Mouse (Mus musculus) kidney, embryonic 16.5 days (tissue): ENCODE data around the gene Xrra1. TPM values are rescaled to one million over a fixed set of nuclear protein-coding genes. Genes with fewer than 3 reads are reported as not detected.

Experiments used
- ATAC-seq: fragments of 200-750 bp; cut with Nextera tagmentation; 2 replicates; pipeline ENCODE4 v1.8.0; 2017; ENCODE audit warnings: moderate TSS enrichment; ENCODE audit not compliant: low FRiP score, low TSS enrichment
- H3K27ac ChIP-seq: fragments of 300-500 bp; sonication (generic); 2 replicates; pipeline ENCODE4 v1.5.1; 2014; ENCODE audit warnings: low read length
- H3K27me3 ChIP-seq: fragments of 300-500 bp; sonication (generic); 2 replicates; pipeline ENCODE4 v1.6.1; 2014; ENCODE audit warnings: low read length, control low read depth, mixed read lengths; ENCODE audit not compliant: insufficient read depth
- H3K36me3 ChIP-seq: fragments of 300-500 bp; sonication (generic); 2 replicates; pipeline ENCODE4 v1.6.1; 2014; ENCODE audit warnings: low read length, control low read depth, mixed read lengths; ENCODE audit not compliant: insufficient read depth
- H3K4me1 ChIP-seq: fragments of 300-500 bp; sonication (generic); 2 replicates; pipeline ENCODE4 v1.6.1; 2014; ENCODE audit warnings: low read length, control low read depth, mixed read lengths; ENCODE audit not compliant: insufficient read depth
- H3K4me2 ChIP-seq: fragments of 300-500 bp; sonication (generic); replicated peaks from 2 replicates; pipeline ENCODE4 v1.6.1; 2014; ENCODE audit warnings: low read depth, low read length
- H3K4me3 ChIP-seq: fragments of 300-500 bp; sonication (generic); 2 replicates; pipeline ENCODE4 v1.5.1; 2014; ENCODE audit warnings: mild to moderate bottlenecking, low read length
- H3K9ac ChIP-seq: fragments of 300-500 bp; sonication (generic); replicated peaks from 2 replicates; pipeline ENCODE4 v1.6.1; 2014; ENCODE audit warnings: low read length
- H3K9me3 ChIP-seq: fragments of 300-500 bp; sonication (generic); 2 replicates; pipeline ENCODE4 v1.6.1; 2016; ENCODE audit warnings: low read length, control low read depth
- WGBS: fragments of 180-500 bp; shearing (Covaris S2); extraction: QIAGEN DNeasy Blood & Tissue Kit; methylation state at CpG from one replicate; pipeline ENCODE4 v1.1.7; 2014; 5-methylcytosine and 5-hydroxymethylcytosine counted together
- polyA plus RNA-seq: library from polyadenylated mRNA; unstranded; fragments of >200 nt; fragmentation: Nextera tagmentation; extraction: Ambion mirVana; gene quantifications from 2 replicates; pipeline ENCODE4 v1.2.1, GENCODE M21; 2015

Gene Xrra1
- polyA plus RNA-seq, 1 experiment from 2014 or later = 0.26 TPM

DNA sequence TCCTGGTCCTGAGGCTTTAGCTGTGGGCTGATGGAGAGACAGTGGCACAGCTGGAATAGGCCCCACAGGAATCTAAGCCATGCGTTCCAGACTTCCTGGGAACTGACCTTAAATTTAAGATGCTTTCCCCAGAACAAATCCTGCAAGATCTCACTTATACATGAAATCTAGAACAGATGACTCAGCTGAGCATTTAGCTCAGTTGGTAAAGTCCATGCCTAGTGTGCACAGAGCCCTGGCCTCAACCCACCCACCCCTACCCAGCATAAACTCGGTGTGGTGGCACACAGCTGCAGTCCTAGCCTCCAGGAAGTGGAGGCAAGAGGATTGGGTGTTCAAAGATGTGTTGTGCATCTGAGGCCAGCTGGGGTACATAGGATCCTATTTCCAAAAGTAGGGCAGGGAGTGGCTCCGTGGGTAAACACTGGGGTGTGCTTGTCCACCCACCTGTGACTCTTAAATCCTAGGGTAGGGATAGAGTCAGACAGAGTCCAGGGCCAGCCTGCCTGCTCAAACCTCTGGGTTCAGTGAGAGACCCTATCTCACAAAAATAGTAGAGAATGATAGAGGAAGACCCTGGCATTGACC is 31.3 kb downstream of the Xrra1 start:
- Histone ChIP-seq H3K27ac (no peak overlapping the region), H3K9ac (no peak overlapping the region), H3K4me2 (no peak overlapping the region), H3K4me1 (no peaks in the 10 kb centered on the region), H3K27me3 (no peaks in the 10 kb centered on the region), H3K9me3 (no peaks in the 10 kb centered on the region), H3K4me3 (no peak overlapping the region), H3K36me3 (no peaks in the 10 kb centered on the region)
- no peak for ATAC-seq
- 58% methylated on average over 3 of the region's 3 CpGs for WGBS

DNA sequence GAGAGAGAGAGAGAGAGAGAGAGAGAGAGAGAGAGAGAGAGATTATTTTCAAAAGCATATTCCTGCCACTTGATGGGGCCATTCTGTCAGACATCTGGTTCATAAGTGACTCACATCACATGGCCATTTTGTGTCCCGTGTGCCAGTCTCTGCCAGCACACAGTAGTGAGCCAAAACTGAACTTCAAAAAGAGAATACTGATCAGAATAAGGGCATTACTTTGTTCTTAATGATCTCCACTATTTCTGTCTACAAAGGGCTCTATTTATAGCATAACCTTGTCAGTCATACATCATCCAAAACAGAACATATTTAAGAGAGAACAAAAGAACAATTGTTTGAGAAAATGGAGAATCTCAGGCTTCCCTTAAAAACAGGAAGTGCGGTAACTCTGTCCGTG is 32.6 kb downstream of the Xrra1 start:
- Histone ChIP-seq H3K9ac (no peak overlapping the region), H3K36me3 (no peaks in the 10 kb centered on the region), H3K4me3 (no peak overlapping the region), H3K9me3 (no peaks in the 10 kb centered on the region), H3K27ac (no peak overlapping the region), H3K4me1 (no peaks in the 10 kb centered on the region), H3K27me3 (no peaks in the 10 kb centered on the region), H3K4me2 (no peak overlapping the region)
- WGBS = 46% methylated on average over 3 of the region's 3 CpGs
- no peak for ATAC-seq

DNA sequence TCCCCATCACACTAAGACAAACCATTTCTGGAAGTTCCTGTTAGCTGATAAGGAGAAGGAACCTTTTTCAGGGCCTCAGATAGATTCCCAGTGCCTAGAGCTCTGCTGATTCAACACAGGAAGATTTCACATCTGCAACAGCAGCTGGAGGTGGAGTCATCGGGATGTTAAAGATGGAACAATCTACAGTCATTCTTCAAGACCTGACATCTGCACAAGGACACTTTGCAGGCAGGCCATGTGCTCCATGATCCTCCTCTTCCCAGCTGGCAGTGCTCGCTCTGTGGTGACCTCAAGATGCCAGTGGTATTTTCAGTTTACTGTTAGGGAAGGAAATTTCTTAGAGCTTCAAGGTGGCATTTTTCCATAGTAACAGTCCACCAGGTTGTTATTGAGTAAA is 33.4 kb downstream of the Xrra1 start:
- no peak overlapping the region for H3K9ac ChIP-seq
- H3K27ac ChIP-seq = no peak overlapping the region
- H3K36me3 ChIP-seq = no peaks in the 10 kb centered on the region
- ATAC-seq = no peak
- no peaks in the 10 kb centered on the region for H3K9me3 ChIP-seq
- H3K27me3 ChIP-seq = no peaks in the 10 kb centered on the region
- H3K4me2 ChIP-seq = no peak overlapping the region
- no peaks in the 10 kb centered on the region for H3K4me1 ChIP-seq
- H3K4me3 ChIP-seq = no peak overlapping the region
- WGBS = 76% methylated on average over 2 of the region's 2 CpGs

DNA sequence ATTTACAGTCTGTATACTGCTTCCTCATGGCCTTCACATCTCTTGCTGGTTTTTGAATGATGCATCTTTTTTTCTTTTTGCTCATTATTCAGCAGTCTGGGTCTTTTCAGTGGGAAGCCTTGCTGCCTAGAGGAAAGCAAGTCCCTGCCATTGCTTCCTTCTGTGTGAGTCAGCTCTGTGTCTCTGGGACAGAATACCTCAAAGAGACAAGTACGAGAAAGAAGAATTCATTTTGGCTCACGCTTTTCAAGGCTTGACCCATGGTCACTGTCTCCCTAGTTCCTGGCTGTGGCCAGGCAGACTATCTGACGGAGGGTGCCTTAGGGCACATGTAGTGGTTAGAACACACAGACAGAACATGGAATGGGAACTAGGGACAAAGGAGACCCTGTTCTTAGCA is 35.1 kb downstream of the Xrra1 start:
- ATAC-seq = no peak
- Histone ChIP-seq H3K4me1 (no peaks in the 10 kb centered on the region), H3K27ac (no peak overlapping the region), H3K4me3 (no peak overlapping the region), H3K9ac (no peak overlapping the region), H3K27me3 (no peaks in the 10 kb centered on the region), H3K4me2 (no peak overlapping the region), H3K36me3 (no peaks in the 10 kb centered on the region), H3K9me3 (no peaks in the 10 kb centered on the region)
- 83% methylated on average over 3 of the region's 3 CpGs for WGBS

DNA sequence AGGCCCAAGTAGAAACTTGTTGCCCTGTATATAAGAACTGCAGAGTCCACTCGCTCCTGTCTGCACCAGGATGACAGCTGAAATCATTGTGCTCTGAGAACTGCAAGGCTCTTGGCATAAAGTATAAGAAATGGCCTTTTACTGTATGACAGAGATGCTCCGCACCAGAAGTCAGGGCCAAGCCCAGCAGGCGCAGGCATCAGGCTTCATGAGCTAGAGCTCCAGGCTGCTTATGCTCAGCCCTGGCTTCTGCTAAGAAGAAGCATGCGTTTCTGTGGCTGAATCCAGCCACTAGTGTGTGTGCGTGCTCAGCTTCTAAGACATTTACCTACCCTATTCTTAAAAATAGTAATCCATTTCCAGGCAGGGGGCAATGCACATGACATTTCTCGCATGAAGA is 35.6 kb downstream of the Xrra1 start:
- no peak overlapping the region for H3K27ac ChIP-seq
- no peaks in the 10 kb centered on the region for H3K27me3 ChIP-seq
- no peaks in the 10 kb centered on the region for H3K4me1 ChIP-seq
- WGBS = 84% methylated on average over 6 of the region's 6 CpGs
- no peak overlapping the region for H3K4me3 ChIP-seq
- no peaks in the 10 kb centered on the region for H3K36me3 ChIP-seq
- no peak for ATAC-seq
- no peaks in the 10 kb centered on the region for H3K9me3 ChIP-seq
- H3K4me2 ChIP-seq = no peak overlapping the region
- no peak overlapping the region for H3K9ac ChIP-seq

DNA sequence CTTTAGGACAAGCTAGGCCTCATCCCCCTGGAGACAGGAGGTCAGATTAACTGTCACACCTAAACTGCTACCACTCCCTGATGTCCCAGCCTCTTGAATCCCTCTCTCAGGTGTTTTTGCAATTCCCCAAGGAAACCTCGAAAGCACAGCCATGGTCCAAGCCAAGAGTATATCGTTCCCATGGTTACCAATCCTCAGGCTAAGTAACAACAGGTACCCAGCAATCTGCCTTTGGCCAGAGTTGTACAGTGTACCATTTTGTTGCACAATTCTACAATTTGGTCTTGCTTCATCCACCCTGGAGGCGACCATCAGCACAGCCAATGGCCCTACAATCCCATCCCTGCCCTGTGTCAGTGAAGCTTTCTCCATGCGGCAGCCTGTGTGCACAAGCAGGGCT is 38.0 kb downstream of the Xrra1 start:
- 78% methylated on average over 4 of the region's 4 CpGs for WGBS

DNA sequence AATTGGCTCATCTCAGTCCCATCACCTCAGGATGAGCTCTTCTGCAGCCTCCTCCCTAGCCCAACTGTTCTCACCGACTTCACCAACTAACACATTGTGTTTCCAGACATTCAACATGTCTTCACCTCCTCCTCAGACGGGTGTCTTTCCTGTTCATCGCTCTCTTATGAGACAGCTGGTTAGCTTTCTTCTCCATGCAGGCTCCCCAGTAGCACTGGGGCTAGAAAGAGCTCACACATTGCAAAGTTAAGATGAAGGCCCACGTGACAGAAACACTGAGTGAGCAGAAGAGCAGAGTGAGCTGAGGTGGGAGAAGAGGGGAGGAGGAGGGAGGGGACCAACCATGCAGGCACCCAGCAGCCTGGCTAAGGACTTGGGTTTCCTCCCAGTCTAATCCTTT is 43.3 kb downstream of the Xrra1 start:
- 65% methylated on average over 4 of the region's 4 CpGs for whole genome bisulfite sequencing
- ATAC-seq = no peak
- no peaks in the 10 kb centered on the region for H3K36me3 ChIP-seq
- H3K27ac ChIP-seq = no peak overlapping the region
- H3K4me3 ChIP-seq = no peak overlapping the region
- H3K4me1 ChIP-seq = no peaks in the 10 kb centered on the region
- H3K9me3 ChIP-seq = no peaks in the 10 kb centered on the region
- no peaks in the 10 kb centered on the region for H3K27me3 ChIP-seq
- H3K4me2 ChIP-seq = no peak overlapping the region
- H3K9ac ChIP-seq = no peak overlapping the region

More for the DNA sequence above, 38.0 kb downstream of the Xrra1 start:
- no peaks in the 10 kb centered on the region for H3K27me3 ChIP-seq
- no peak overlapping the region for H3K9ac ChIP-seq
- no peak overlapping the region for H3K4me2 ChIP-seq
- no peak overlapping the region for H3K4me3 ChIP-seq
- no peaks in the 10 kb centered on the region for H3K36me3 ChIP-seq
- no peaks in the 10 kb centered on the region for H3K9me3 ChIP-seq
- H3K27ac ChIP-seq = no peak overlapping the region
- no peaks in the 10 kb centered on the region for H3K4me1 ChIP-seq
- no peak for ATAC-seq

DNA sequence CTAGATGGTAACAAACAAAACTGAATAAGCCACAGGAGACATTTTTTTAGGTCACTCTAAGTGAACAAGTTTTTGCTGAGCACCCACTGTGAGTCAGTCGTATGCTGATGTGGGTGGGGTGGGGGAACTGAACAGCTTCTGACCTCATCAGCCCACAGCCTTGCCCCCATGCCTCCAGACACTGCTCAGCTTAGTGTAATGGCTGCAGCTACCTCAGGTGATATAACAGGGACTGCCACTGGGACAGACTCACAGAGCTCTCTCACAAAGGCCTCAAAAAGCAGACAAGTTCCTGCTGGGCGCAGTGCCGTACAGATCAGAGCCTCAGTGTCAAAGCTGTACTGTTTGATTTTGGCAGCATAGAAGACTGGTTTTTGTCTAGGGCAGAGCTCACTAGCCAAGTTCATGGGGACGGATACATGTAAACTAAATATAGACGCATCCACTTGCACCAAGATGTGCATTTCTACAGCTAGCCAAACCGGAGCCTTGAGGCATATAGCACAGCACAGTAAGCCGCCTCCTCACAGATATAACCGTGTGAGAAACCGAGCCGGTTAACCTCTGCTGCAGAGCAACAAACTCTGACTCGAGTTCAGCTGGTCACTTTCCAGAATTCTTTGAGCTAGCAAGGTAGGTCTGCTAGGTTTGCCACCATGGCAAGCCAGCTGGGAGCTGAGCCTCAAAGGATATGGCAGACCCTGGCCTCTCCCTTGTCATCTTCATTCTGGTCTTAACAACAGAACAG is 44.2 kb downstream of the Xrra1 start:
- no peaks in the 10 kb centered on the region for H3K36me3 ChIP-seq
- H3K9ac ChIP-seq = no peak overlapping the region
- H3K4me1 ChIP-seq = no peaks in the 10 kb centered on the region
- ATAC-seq = no peak
- H3K27me3 ChIP-seq = no peaks in the 10 kb centered on the region
- 78% methylated on average over 11 of the region's 11 CpGs for WGBS
- H3K9me3 ChIP-seq = no peaks in the 10 kb centered on the region
- no peak overlapping the region for H3K4me3 ChIP-seq
- H3K27ac ChIP-seq = no peak overlapping the region
- no peak overlapping the region for H3K4me2 ChIP-seq

DNA sequence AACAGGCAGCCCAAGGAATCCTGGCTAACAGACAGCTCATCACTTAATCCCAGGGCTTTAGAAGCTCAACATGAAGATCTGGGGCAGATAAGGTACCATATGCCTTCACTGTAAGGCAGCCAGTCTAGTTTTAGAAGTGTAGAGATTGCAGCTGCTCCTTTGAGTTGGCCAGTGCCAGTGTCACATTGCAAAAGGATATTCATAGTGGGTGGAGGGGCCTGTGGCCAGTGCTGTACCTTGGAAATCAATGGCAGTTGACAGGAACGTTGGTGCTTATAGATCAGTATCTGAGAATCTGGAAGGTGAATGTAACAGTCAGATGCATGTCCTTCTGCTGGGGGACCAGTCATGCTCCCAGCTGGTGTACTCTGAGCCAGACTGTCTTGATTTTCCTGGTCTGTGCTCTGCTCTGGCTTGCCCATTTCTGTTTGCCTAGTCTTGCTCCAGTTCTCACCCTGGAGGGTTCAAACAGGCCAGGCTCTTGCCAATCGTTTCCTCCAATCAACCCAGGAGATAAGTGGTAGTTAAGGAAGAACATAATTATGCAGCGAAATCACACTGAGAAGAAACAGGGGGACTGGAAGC is 45.6 kb downstream of the Xrra1 start:
- no peaks in the 10 kb centered on the region for H3K4me1 ChIP-seq
- no peak overlapping the region for H3K9ac ChIP-seq
- no peaks in the 10 kb centered on the region for H3K27me3 ChIP-seq
- no peak for ATAC-seq
- H3K36me3 ChIP-seq = no peaks in the 10 kb centered on the region
- WGBS = 51% methylated on average over 3 of the region's 3 CpGs
- H3K9me3 ChIP-seq = no peaks in the 10 kb centered on the region
- no peak overlapping the region for H3K4me2 ChIP-seq
- no peak overlapping the region for H3K27ac ChIP-seq
- no peak overlapping the region for H3K4me3 ChIP-seq

DNA sequence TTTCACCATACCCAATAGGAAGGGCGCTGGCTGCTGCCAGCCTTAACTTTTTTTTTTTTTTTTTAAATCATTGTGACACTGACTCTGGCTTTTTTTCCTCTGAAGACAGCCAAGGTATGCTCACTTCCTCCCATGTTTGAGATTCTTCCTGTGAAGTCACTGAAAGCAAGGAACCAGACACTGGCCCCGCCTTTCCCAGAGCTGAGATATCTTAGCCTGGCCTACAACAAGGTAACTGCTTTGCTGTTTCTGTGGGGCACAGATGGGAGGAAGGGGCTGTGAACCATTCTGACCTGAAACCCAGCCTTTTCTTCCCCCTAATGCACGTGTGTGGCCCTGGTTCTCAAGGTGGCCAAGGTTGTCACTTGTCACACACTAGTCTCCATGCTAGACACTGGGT is 47.4 kb downstream of the Xrra1 start:
- H3K9me3 ChIP-seq = no peaks in the 10 kb centered on the region
- no peaks in the 10 kb centered on the region for H3K36me3 ChIP-seq
- H3K27ac ChIP-seq = no peak overlapping the region
- H3K4me2 ChIP-seq = no peak overlapping the region
- no peaks in the 10 kb centered on the region for H3K27me3 ChIP-seq
- no peak overlapping the region for H3K4me3 ChIP-seq
- no peaks in the 10 kb centered on the region for H3K4me1 ChIP-seq
- H3K9ac ChIP-seq = no peak overlapping the region
- no peak for ATAC-seq
- 70% methylated on average over 3 of the region's 3 CpGs for WGBS
